Mouse (Mus musculus) bone marrow, adult 2 months (tissue): ENCODE results near the gene Mtx3. TPM values are rescaled to one million over a fixed set of nuclear protein-coding genes. Genes with fewer than 3 reads are reported as not detected.

Experiments used
- H3K27ac ChIP-seq: fragments of 200-500 bp; 2 replicates; pipeline ENCODE4 v1.5.1; 2012; ENCODE audit warnings: low read depth, mild to moderate bottlenecking, control low read depth, inconsistent platforms, low read length; ENCODE audit not compliant: control insufficient read depth, poor library complexity, insufficient read depth
- H3K4me1 ChIP-seq: fragments of 200-500 bp; 2 replicates; pipeline ENCODE4 v1.6.1; 2011; ENCODE audit warnings: low read length; ENCODE audit not compliant: control insufficient read depth, insufficient read depth
- H3K4me3 ChIP-seq: fragments of 200-500 bp; replicated peaks from 2 replicates; pipeline ENCODE3; 2011; ENCODE audit warnings: mild to moderate bottlenecking, low read depth, low read length, control low read depth; ENCODE audit not compliant: control insufficient read depth
- CTCF ChIP-seq: fragments of 200-500 bp; IDR thresholded peaks from 2 replicates; pipeline ENCODE4 v1.5.1; 2011; ENCODE audit warnings: low read length, control low read depth; ENCODE audit not compliant: control insufficient read depth, insufficient read depth
- POLR2A ChIP-seq: fragments of 200-500 bp; IDR thresholded peaks from 2 replicates; pipeline ENCODE4 v1.6.1; 2011; ENCODE audit warnings: low read depth, mild to moderate bottlenecking, control low read depth, low read length, borderline replicate concordance; ENCODE audit not compliant: control insufficient read depth
- whole genome bisulfite sequencing: fragments of 180-500 bp; shearing (Covaris S2); methylation state at CpG from one replicate; pipeline ENCODE4 v1.1.7; 2018; 5-methylcytosine and 5-hydroxymethylcytosine counted together
- polyA plus RNA-seq: library from polyadenylated mRNA; stranded (reverse); fragments of >200 nt; gene quantifications from 2 replicates; pipeline ENCODE4 v1.2.4, GENCODE M21; 2011; ENCODE audit warnings: low replicate concordance; ENCODE audit not compliant: missing spikeins, insufficient read depth, insufficient read length

Gene Mtx3
- polyA plus RNA-seq, 1 experiment = 5.4 TPM

- 10% methylated on average over 10 of the region's 10 CpGs for WGBS
These were observed 15.7 kb upstream of the Mtx3 start for GRCm38 (mm10) chr13:92828820-92829219.

GRCm38 (mm10) chr13:92833162-92833561 is 11.4 kb upstream of the Mtx3 start:
- H3K4me3 ChIP-seq = no peak overlapping the region
- WGBS = 85% methylated on average over 4 of the region's 4 CpGs
- H3K4me1 ChIP-seq = no peaks in the 10 kb centered on the region; the same call in 1 of the 2 replicates
- TF ChIP-seq CTCF (no peak), POLR2A (no peak)
- no peak overlapping the region for H3K27ac ChIP-seq

More at GRCm38 (mm10) chr13:92828820-92829219, 15.7 kb upstream of the Mtx3 start:
- no peak overlapping the region for H3K27ac ChIP-seq
- no peaks in the 10 kb centered on the region; the same call in 1 of the 2 replicates for H3K4me1 ChIP-seq
- TF ChIP-seq POLR2A (no peak), CTCF (no peak)
- H3K4me3 ChIP-seq = peak overlapping the region; percentile 26

- Histone ChIP-seq H3K4me3 (no peak overlapping the region), H3K27ac (no peak overlapping the region), H3K4me1 (no peaks in the 10 kb centered on the region)
- WGBS = 87% methylated on average over 4 of the region's 4 CpGs
- TF ChIP-seq CTCF (no peak), POLR2A (no peak)
These were observed 1.9 kb downstream of the Mtx3 start for GRCm38 (mm10) chr13:92846438-92846837.

GRCm38 (mm10) chr13:92847336-92847735 is 2.8 kb downstream of the Mtx3 start:
- WGBS = 61% methylated on average over 7 of the region's 7 CpGs
- TF ChIP-seq POLR2A (no peak), CTCF (no peak)
- Histone ChIP-seq H3K27ac (no peak overlapping the region), H3K4me3 (no peak overlapping the region), H3K4me1 (no peaks in the 10 kb centered on the region)

GRCm38 (mm10) chr13:92848002-92848401 is 3.4 kb downstream of the Mtx3 start:
- TF ChIP-seq POLR2A (no peak), CTCF (no peak)
- no peaks in the 10 kb centered on the region for H3K4me1 ChIP-seq
- 60% methylated on average over 5 of the region's 5 CpGs for WGBS
- H3K27ac ChIP-seq = no peak overlapping the region
- no peak overlapping the region for H3K4me3 ChIP-seq

- H3K4me3 ChIP-seq = no peak overlapping the region
- WGBS = 72% methylated on average over 4 of the region's 4 CpGs
- TF ChIP-seq POLR2A (no peak), CTCF (no peak)
- H3K27ac ChIP-seq = no peak overlapping the region
- no peaks in the 10 kb centered on the region; the same call in 1 of the 2 replicates for H3K4me1 ChIP-seq
These were observed 11.3 kb downstream of the Mtx3 start for GRCm38 (mm10) chr13:92855901-92856300.

- Histone ChIP-seq H3K4me1 (no peaks in the 10 kb centered on the region; the same call in 1 of the 2 replicates), H3K27ac (no peak overlapping the region), H3K4me3 (no peak overlapping the region)
- TF ChIP-seq POLR2A (no peak), CTCF (no peak)
- WGBS = 20% methylated on average over 5 of the region's 5 CpGs
These were observed 14.2 kb downstream of the Mtx3 start for GRCm38 (mm10) chr13:92858808-92859207.

- H3K27ac ChIP-seq = no peak overlapping the region
- TF ChIP-seq POLR2A (no peak), CTCF (no peak)
- no peaks in the 10 kb centered on the region; the same call in 1 of the 2 replicates for H3K4me1 ChIP-seq
- WGBS = 76% methylated on average over 4 of the region's 4 CpGs
- H3K4me3 ChIP-seq = no peak overlapping the region
These were observed 15.4 kb downstream of the Mtx3 start for GRCm38 (mm10) chr13:92859959-92860358.

GRCm38 (mm10) chr13:92865358-92865757 is 20.8 kb downstream of the Mtx3 start:
- Histone ChIP-seq H3K4me1 (no peaks in the 10 kb centered on the region), H3K4me3 (no peak overlapping the region), H3K27ac (no peak overlapping the region)
- TF ChIP-seq POLR2A = no peak
- TF ChIP-seq CTCF = no peak
- WGBS = 84% methylated on average over 7 of the region's 7 CpGs
